Mouse (Mus musculus): ENCODE measurements around the gene Slc22a21.

Slc22a21 gene

DNA sequence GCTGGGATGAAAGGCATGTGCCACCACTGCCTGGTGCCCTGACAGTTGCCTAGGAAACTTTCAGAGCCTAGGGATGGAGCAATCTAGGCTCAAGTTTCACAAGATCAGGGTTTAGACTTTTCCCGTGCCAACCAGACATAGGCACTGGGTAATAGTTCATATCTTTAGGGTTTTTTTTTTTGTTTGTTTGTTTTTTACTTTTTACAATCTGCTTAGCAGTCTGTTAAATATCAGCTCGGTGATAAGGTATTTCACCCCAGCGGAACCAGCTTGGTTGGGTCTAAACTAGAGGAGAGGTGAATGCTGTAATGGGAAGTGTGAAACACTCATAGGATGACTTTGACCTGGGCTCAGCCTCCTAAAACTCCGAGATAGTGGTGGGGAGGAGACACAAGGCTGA lies 69.1 kb downstream of the Slc22a21 start:
- no peak for DNase-seq (ENCODE audit: extremely low read depth, insufficient read length, low spot score)

DNA sequence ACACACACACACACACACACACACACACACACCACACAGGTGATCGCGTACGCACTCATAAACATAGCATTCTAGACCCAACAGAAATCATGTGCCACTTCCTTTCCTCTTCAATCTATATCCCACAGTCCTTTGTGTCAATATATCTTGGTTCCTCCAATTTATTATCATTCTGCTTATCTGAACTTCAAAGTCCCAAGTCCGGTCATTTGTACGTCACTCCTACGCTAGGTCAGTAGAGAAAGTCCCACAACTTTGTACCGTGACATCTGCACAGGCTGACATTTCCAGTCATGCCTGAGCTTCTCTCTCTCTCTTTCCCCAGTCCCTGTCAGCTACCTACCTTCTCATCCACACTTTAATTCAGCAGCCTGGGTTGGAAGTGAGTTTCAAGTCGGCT lies 71.4 kb downstream of the Slc22a21 start:
- DNase-seq (ENCODE audit: extremely low read depth, insufficient read length, low spot score) = no peak

DNA sequence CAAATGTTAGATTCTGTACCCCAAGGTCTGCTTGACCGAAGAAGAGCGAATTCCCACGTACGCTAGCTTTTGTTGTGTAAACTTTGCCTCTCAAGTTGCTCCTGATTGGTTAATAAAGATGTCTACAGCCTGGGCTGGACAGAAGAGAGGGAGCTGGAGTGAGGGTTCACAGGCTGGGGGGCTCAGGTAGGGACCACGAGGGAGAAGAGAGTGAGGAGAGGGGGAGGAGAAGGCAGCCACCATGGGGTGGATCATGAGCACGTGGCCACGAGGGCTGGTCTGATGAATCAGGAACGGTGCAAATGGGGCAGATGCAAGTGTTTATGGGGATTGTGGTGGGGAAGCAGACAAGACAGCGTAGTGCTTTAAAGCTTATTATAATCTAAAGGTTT lies 75.6 kb downstream of the Slc22a21 start:
- no peak for DNase-seq (ENCODE audit: extremely low read depth, insufficient read length, low spot score)

DNA sequence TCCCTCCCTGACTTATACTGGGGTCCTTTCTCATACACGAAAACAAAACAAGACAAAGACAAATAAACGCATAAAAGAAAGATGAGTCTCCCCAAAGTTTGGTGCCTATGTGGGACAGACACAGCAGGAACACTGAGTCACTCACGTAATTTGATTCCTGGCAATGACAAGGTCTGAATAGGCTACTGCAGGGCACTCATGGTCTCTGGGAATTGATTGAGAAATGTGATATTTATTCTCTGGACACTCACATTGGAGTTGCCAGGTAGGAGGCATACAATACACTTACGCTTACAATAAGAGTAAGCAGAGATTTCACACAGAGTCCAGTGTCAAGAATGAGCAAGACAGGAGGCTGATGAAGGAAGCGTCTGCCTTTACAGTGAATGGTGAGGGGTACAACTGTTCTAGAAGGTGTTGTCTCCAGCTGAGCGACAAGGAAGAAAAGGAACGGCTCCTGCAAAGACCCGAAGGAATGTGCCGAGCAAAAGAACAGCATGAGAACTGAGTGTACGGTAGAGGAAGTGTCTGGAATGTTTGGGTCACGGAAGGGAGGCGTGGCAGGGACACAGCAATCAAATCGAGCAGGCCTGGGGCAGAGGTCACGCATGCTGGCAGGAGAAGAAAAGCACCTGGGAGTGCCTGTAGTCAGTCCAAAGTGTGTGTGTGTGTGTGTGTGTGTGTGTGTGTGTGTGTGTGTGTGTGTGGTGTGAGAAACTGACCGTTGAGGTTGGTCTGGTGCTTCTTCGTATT lies 76.2 kb downstream of the Slc22a21 start:
- DNase-seq (ENCODE audit: extremely low read depth, insufficient read length, low spot score) = no peak

DNA sequence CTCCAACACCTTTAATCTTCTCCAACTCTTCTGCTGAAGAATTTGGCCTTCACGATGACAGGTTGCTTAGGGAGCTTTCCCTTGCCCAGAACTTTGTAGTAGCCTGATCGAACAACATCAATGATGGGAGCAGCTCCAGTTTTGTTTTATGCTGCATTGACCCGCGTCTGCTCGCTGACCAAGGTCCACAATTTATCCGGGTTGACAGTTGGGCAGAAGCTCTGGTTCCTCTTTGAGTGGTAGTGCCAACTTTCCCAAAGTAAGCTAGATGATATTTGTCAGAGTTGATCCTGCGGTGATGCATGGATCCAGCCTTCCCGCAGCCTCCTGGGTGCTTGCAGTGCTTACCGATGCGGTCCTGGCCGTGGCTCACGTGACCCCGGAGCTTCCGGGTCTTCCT lies 77.4 kb downstream of the Slc22a21 start:
- DNase-seq (ENCODE audit: extremely low read depth, insufficient read length, low spot score) = no peak

DNA sequence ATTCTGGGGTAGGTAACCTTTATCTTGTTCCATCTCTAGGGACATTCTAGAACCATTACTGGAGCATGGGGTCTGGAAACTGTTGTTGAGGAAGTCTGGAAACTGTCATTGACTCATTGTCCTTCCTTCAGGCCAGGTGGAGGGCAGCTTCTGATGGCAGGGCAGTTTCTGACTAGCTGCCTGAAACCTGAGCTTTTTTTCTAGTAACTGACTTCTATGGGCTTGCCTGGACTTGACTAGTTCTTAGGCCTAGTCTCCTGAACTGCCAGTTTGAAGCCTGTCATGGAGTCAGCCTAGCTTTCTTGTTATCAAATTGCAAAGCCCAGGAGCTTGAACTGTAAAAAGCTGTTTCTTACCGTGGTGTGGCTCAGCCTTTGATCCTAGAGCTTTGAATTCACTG lies 79.1 kb downstream of the Slc22a21 start:
- no peak for DNase-seq (ENCODE audit: extremely low read depth, insufficient read length, low spot score)

DNA sequence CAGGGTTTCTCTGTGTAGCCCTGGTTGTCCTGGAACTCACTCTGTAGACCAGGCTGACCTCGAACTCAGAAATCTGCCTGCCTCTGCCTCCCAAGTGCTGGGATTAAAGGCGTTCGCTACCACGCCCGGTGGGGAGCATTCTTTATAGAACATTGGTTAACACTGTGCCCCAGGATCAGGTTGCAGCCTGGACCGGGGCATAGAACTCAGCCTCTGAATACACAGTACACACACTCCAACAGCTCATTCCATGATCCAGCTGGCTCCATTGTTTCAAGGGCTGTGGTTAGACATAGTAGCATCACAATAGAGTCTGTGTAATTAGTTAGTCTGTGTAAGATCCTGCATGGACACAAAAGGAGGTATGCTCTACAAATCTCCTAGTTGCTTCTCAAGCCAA lies 80.2 kb downstream of the Slc22a21 start:
- no peak for DNase-seq (ENCODE audit: extremely low read depth, insufficient read length, low spot score)

Measured in 3134 (cell line).